Mouse (Mus musculus): ENCODE measurements around the gene Cytl1.

The Cytl1 gene

GRCm38 (mm10) chr5:37769031-37769430, 33.7 kb downstream of the Cytl1 start:
- WGBS, result 37% methylated on average over 5 of the region's 5 CpGs

GRCm38 (mm10) chr5:37770870-37771269, 35.6 kb downstream of the Cytl1 start:
- 88% methylated on average over 6 of the region's 6 CpGs for WGBS

- 71% methylated on average over 4 of the region's 4 CpGs for WGBS
Observed at GRCm38 (mm10) chr5:37774011-37774410, 38.7 kb downstream of the Cytl1 start.

GRCm38 (mm10) chr5:37775681-37776080, 40.4 kb downstream of the Cytl1 start:
- 65% methylated on average over 5 of the region's 5 CpGs for WGBS

GRCm38 (mm10) chr5:37783306-37783705, 48.0 kb downstream of the Cytl1 start:
- WGBS, result 31% methylated on average over 8 of the region's 8 CpGs

- 63% methylated on average over 9 of the region's 9 CpGs for WGBS
Observed at GRCm38 (mm10) chr5:37784847-37785391, 49.6 kb downstream of the Cytl1 start.

All from cerebral cortex, adult 2 months (tissue).